Mouse (Mus musculus): ENCODE data around the gene Ccdc149. TPM values are rescaled to one million over a fixed set of nuclear protein-coding genes. Genes with fewer than 3 reads are reported as not detected.

The Ccdc149 gene
- total and polyA plus RNA-seq, 3 experiments = not detected

GRCm38 (mm10) chr5:52504666-52505065, 33.3 kb upstream of the Ccdc149 start:
- Histone ChIP-seq H3K9ac (ENCODE audit: control insufficient read depth, low read depth, low read length, poor library complexity, severe bottlenecking) (no peak overlapping the region), H3K9me3 (replicated peaks; ENCODE audit: insufficient read depth, low read length) (no peaks in the 10 kb centered on the region), H3K4me3 (ENCODE audit: control insufficient read depth in 1 of 2, insufficient read depth in 1 of 2, low read depth in 2 of 2, low read length in 2 of 2) (no peak overlapping the region), H3K27ac (ENCODE audit: control insufficient read depth, low read depth, low read length) (no peak overlapping the region), H3K36me3 (ENCODE audit: control insufficient read depth in 1 of 2, insufficient read depth in 2 of 2, low read length in 2 of 2) (no peaks in the 10 kb centered on the region), H3K79me2 (ENCODE audit: control insufficient read depth, insufficient read depth, low read length, poor library complexity) (no peaks in the 10 kb centered on the region), H3K27me3 (ENCODE audit: control insufficient read depth in 1 of 2, insufficient read depth in 2 of 2, low read length in 2 of 2) (no peaks in the 10 kb centered on the region), H3K4me1 (ENCODE audit: control insufficient read depth in 1 of 2, insufficient read depth in 2 of 2, low read length in 2 of 2) (no peaks in the 10 kb centered on the region)
- TF ChIP-seq BHLHE40 (IDR thresholded peaks at IDR 0.05; ENCODE audit: borderline replicate concordance, low read depth, low read length) = no peak
- TF ChIP-seq MYB (IDR thresholded peaks at IDR 0.05; ENCODE audit: low read depth, low read length) = no peak
- TF ChIP-seq MAFK (IDR thresholded peaks at IDR 0.05; ENCODE audit: borderline replicate concordance, low read depth, low read length) = no peak
- no peak for DNase-seq (ENCODE audit: low read depth, low spot score)

GRCm38 (mm10) chr5:52504148-52504547, 32.8 kb upstream of the Ccdc149 start:
- no peak for TF ChIP-seq NRF1 (IDR thresholded peaks at IDR 0.05; ENCODE audit: insufficient read depth, low read depth, low read length, poor library complexity, severe bottlenecking)
- TF ChIP-seq USF1 (IDR thresholded peaks at IDR 0.05; ENCODE audit: low read depth, low read length) = no peak
- TF ChIP-seq ZMIZ1 (IDR thresholded peaks at IDR 0.05; ENCODE audit: low read depth, low read length) = no peak
- TF ChIP-seq JUND (IDR thresholded peaks at IDR 0.05; ENCODE audit: low read depth, low read length) = no peak
- no peak for TF ChIP-seq ETS1 (IDR thresholded peaks at IDR 0.05; ENCODE audit: low read depth, low read length)
- no peak for TF ChIP-seq GATA1 (IDR thresholded peaks at IDR 0.05; ENCODE audit: low read depth, low read length)
- no peak for TF ChIP-seq POLR2AphosphoS5 (IDR thresholded peaks at IDR 0.05; ENCODE audit: borderline replicate concordance, low read depth, low read length)
- TF ChIP-seq TBP (IDR thresholded peaks at IDR 0.05; ENCODE audit: low read depth, low read length) = no peak
- TF ChIP-seq MAZ (IDR thresholded peaks at IDR 0.05; ENCODE audit: low read depth, low read length) = no peak
- no peak for TF ChIP-seq ELF1 (IDR thresholded peaks at IDR 0.05; ENCODE audit: low read depth, low read length)
- no peak for TF ChIP-seq USF2 (IDR thresholded peaks at IDR 0.05; ENCODE audit: borderline replicate concordance in 1 of 2, insufficient read depth in 1 of 2, low read depth in 1 of 2, low read length in 2 of 2)
- TF ChIP-seq RAD21 (IDR thresholded peaks at IDR 0.05; ENCODE audit: low read depth, low read length) = no peak
- TF ChIP-seq ZNF384 (IDR thresholded peaks at IDR 0.05; ENCODE audit: low read depth, low read length) = no peak
- no peak for TF ChIP-seq CTCF (IDR thresholded peaks at IDR 0.05 in 2 of 3, conservative IDR thresholded peaks at IDR 0.05 in 1 of 3; ENCODE audit: control insufficient read depth in 1 of 3, insufficient read depth in 1 of 3, low read depth in 2 of 3, low read length in 3 of 3, poor library complexity in 1 of 3, severe bottlenecking in 1 of 3)
- TF ChIP-seq MYB (IDR thresholded peaks at IDR 0.05; ENCODE audit: low read depth, low read length) = no peak

More at GRCm38 (mm10) chr5:52504148-52504547, 32.8 kb upstream of the Ccdc149 start:
- no peaks in the 10 kb centered on the region for H3K9me3 ChIP-seq (replicated peaks; ENCODE audit: insufficient read depth, low read length)
- H3K27ac ChIP-seq (ENCODE audit: control insufficient read depth, low read depth, low read length) = no peak overlapping the region
- H3K79me2 ChIP-seq (ENCODE audit: control insufficient read depth, insufficient read depth, low read length, poor library complexity) = no peaks in the 10 kb centered on the region
- no peak overlapping the region for H3K9ac ChIP-seq (ENCODE audit: control insufficient read depth, low read depth, low read length, poor library complexity, severe bottlenecking)
- no peak overlapping the region for H3K4me3 ChIP-seq (ENCODE audit: control insufficient read depth in 1 of 2, insufficient read depth in 1 of 2, low read depth in 2 of 2, low read length in 2 of 2)
- H3K27me3 ChIP-seq (ENCODE audit: control insufficient read depth in 1 of 2, insufficient read depth in 2 of 2, low read length in 2 of 2) = no peaks in the 10 kb centered on the region
- DNase-seq (ENCODE audit: low read depth, low spot score) = no peak
- H3K4me1 ChIP-seq (ENCODE audit: control insufficient read depth in 1 of 2, insufficient read depth in 2 of 2, low read length in 2 of 2) = no peaks in the 10 kb centered on the region
- H3K36me3 ChIP-seq (ENCODE audit: control insufficient read depth in 1 of 2, insufficient read depth in 2 of 2, low read length in 2 of 2) = no peaks in the 10 kb centered on the region

Measured in MEL (cell line).